Mouse (Mus musculus): ENCODE results near the gene Spen. TPM values are rescaled to one million over a fixed set of nuclear protein-coding genes. Genes with fewer than 3 reads are reported as not detected.
"Not testable (repeated sequence)": the region's sequence is repeated elsewhere in the genome, so short reads cannot be mapped to it uniquely, and the experiment has no call there.

Spen gene
- polyA plus RNA-seq, 1 experiment from 2014 or later: 7.5 TPM

DNA sequence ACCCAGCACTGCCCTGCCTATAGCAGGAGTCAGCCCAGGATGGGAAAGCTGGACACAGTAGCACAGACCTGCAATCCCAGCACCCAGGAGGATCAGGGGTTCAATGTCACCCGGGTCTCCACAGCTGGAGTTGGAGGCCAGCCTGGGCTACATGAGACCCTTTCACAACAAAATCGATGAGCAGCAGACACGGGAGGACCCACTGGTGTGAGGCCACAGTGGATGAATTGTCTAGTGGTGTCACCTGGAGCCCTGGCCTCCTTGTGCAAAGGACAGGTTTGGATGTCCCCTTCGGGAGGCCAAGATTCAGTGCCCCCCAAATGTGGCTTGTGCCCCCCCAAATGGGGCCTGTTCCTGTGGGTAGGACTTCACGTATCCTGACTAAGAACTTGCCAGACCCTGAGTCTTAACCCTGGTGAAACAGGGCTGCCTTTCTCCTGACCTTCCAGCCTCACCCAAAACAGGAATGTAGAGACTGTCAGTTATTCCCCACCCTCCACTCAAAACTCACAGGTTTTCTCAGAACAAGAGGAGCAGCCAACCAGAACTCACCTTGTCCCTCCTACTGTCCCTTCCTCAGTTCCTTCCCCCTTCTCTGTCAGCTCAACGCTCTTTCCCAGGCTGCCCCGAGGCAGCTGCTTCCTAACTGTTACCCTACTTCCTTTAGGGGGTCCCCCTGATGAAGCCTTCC, 34.4 kb upstream of the Spen start:
- 73% methylated on average over 7 of the region's 7 CpGs for WGBS (ENCODE audit: insufficient replicate concordance)
- peaks cover 8% of the 10 kb centered on the region for H3K4me1 ChIP-seq (ENCODE audit: control insufficient read depth, insufficient read depth, low read length)
- ATAC-seq (replicated peaks; ENCODE audit: insufficient number of reproducible peaks, low FRiP score, low TSS enrichment): no peak

DNA sequence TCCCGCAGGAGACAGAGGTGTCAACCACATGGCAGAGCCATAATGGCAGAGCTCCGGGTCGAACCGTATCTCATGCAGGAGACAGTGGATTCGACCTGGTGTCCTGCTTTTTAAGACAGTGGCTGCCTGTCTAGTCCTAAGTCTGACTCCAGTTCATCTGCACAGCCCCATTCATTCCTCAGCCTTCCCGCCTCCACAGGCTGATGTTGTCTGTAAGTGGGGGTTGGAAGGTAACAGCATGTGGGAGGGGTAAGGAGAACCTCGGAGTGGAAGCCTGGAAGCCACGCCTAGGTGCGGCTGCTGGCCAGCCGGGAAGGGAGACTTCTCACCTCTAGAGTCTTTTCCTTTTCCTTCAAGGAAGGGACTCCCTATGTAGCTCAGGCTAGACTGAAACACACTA, 33.5 kb upstream of the Spen start:
- H3K4me1 ChIP-seq (ENCODE audit: control insufficient read depth, insufficient read depth, low read length): peaks cover 8% of the 10 kb centered on the region
- H3K4me3 ChIP-seq (ENCODE audit: low read depth, low read length): no peak overlapping the region
- H3K27ac ChIP-seq (ENCODE audit: low read depth, low read length): no peak overlapping the region
- H3K9ac ChIP-seq (ENCODE audit: low read depth, low read length): no peak overlapping the region
- no peaks in the 10 kb centered on the region for H3K9me3 ChIP-seq (replicated peaks; ENCODE audit: control insufficient read depth, low read length)
- H3K36me3 ChIP-seq (ENCODE audit: control insufficient read depth, insufficient read depth, low read length): peaks cover 4% of the 10 kb centered on the region
- H3K4me2 ChIP-seq: no peak overlapping the region
- no peak for ATAC-seq (replicated peaks; ENCODE audit: insufficient number of reproducible peaks, low FRiP score, low TSS enrichment)
- H3K27me3 ChIP-seq (ENCODE audit: control insufficient read depth, insufficient read depth, low read length): no peaks in the 10 kb centered on the region
- WGBS (ENCODE audit: insufficient replicate concordance): 61% methylated on average over 10 of the region's 10 CpGs

More for the DNA sequence above, 34.4 kb upstream of the Spen start:
- Histone ChIP-seq H3K4me2 (no peak overlapping the region), H3K36me3 (ENCODE audit: control insufficient read depth, insufficient read depth, low read length) (peaks cover 12% of the 10 kb centered on the region), H3K4me3 (ENCODE audit: low read depth, low read length) (no peak overlapping the region), H3K9ac (ENCODE audit: low read depth, low read length) (no peak overlapping the region), H3K9me3 (replicated peaks; ENCODE audit: control insufficient read depth, low read length) (no peaks in the 10 kb centered on the region), H3K27me3 (ENCODE audit: control insufficient read depth, insufficient read depth, low read length) (no peaks in the 10 kb centered on the region), H3K27ac (ENCODE audit: low read depth, low read length) (no peak overlapping the region)

DNA sequence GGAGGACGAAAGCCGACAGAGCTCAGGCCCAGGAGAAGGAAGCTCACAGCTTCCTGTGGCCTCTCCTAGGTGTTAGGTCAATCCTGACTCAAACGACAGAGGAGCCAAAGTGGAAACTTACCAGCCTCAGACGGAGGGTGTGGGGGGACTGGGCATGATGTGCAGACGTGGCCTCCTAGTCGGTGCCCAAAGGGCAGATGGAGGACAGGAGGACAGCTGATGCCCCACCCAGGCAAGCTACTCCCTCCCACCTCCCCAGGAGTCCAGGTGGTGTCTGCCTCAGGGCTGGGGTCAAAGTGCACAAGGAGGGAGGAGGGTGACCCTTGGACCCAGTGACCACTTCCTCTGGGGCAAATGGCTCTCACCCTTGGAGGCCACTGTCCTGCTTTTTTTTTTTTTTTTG, 32.9 kb upstream of the Spen start:
- Histone ChIP-seq H3K4me3 (ENCODE audit: low read depth, low read length) (no peak overlapping the region), H3K9me3 (replicated peaks; ENCODE audit: control insufficient read depth, low read length) (no peaks in the 10 kb centered on the region), H3K27me3 (ENCODE audit: control insufficient read depth, insufficient read depth, low read length) (no peaks in the 10 kb centered on the region), H3K36me3 (ENCODE audit: control insufficient read depth, insufficient read depth, low read length) (no peaks in the 10 kb centered on the region), H3K27ac (ENCODE audit: low read depth, low read length) (no peak overlapping the region), H3K4me1 (ENCODE audit: control insufficient read depth, insufficient read depth, low read length) (peaks cover 8% of the 10 kb centered on the region), H3K4me2 (no peak overlapping the region), H3K9ac (ENCODE audit: low read depth, low read length) (no peak overlapping the region)
- 45% methylated on average over 6 of the region's 6 CpGs for WGBS (ENCODE audit: insufficient replicate concordance)
- no peak for ATAC-seq (replicated peaks; ENCODE audit: insufficient number of reproducible peaks, low FRiP score, low TSS enrichment)

DNA sequence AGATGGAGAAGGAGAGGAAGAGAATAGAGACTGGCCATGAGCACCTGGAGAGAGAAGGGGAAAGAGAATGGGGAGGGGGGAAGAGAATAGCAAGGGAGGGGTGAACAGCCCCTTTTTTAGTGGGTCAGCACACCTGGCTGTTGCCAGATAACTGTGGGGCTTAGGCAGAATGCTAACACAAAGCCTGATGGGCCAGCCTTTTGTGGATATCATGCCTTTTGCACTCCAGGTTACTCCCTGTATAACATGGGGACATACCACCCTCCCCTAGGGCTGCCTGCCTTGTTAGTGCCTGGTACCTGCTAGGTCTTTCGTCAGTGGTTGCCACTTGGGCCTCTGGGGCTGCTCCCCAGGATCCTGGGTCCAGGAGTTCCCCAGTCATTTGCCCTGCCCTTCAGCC, 32.4 kb upstream of the Spen start:
- ATAC-seq (replicated peaks; ENCODE audit: insufficient number of reproducible peaks, low FRiP score, low TSS enrichment): no peak
- no peaks in the 10 kb centered on the region for H3K36me3 ChIP-seq (ENCODE audit: control insufficient read depth, insufficient read depth, low read length)
- H3K9ac ChIP-seq (ENCODE audit: low read depth, low read length): no peak overlapping the region
- no peak overlapping the region for H3K4me2 ChIP-seq
- 80% methylated on average over 1 of the region's 1 CpGs for WGBS (ENCODE audit: insufficient replicate concordance)
- no peaks in the 10 kb centered on the region for H3K27me3 ChIP-seq (ENCODE audit: control insufficient read depth, insufficient read depth, low read length)
- H3K27ac ChIP-seq (ENCODE audit: low read depth, low read length): no peak overlapping the region
- H3K4me3 ChIP-seq (ENCODE audit: low read depth, low read length): no peak overlapping the region
- H3K9me3 ChIP-seq (replicated peaks; ENCODE audit: control insufficient read depth, low read length): no peaks in the 10 kb centered on the region
- peaks cover 8% of the 10 kb centered on the region for H3K4me1 ChIP-seq (ENCODE audit: control insufficient read depth, insufficient read depth, low read length)

DNA sequence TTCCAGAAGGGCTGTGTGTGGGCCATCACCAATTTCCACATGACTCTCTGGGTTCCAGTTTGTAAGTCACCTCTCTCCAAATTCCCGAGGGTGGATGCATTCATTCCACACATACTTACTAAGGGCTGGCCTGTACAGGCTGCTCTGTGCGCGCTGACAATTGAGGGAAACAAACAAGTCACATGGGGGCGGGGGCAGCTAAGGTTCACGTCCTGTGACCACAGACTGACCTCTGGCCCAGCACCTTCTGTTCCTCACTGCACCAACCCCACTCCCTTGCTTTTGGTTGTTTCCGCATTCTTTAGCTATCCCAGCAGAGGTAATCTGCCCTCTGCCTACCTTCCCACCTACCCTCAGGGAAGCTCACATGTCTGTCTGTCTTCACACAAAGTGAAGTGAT, 31.6 kb upstream of the Spen start:
- Histone ChIP-seq H3K4me2 (no peak overlapping the region), H3K27ac (ENCODE audit: low read depth, low read length) (no peak overlapping the region), H3K36me3 (ENCODE audit: control insufficient read depth, insufficient read depth, low read length) (no peaks in the 10 kb centered on the region), H3K9ac (ENCODE audit: low read depth, low read length) (no peak overlapping the region), H3K27me3 (ENCODE audit: control insufficient read depth, insufficient read depth, low read length) (no peaks in the 10 kb centered on the region), H3K9me3 (replicated peaks; ENCODE audit: control insufficient read depth, low read length) (no peaks in the 10 kb centered on the region), H3K4me1 (ENCODE audit: control insufficient read depth, insufficient read depth, low read length) (peaks cover 6% of the 10 kb centered on the region), H3K4me3 (ENCODE audit: low read depth, low read length) (no peak overlapping the region)
- 50% methylated on average over 6 of the region's 6 CpGs for WGBS (ENCODE audit: insufficient replicate concordance)
- no peak for ATAC-seq (replicated peaks; ENCODE audit: insufficient number of reproducible peaks, low FRiP score, low TSS enrichment)

DNA sequence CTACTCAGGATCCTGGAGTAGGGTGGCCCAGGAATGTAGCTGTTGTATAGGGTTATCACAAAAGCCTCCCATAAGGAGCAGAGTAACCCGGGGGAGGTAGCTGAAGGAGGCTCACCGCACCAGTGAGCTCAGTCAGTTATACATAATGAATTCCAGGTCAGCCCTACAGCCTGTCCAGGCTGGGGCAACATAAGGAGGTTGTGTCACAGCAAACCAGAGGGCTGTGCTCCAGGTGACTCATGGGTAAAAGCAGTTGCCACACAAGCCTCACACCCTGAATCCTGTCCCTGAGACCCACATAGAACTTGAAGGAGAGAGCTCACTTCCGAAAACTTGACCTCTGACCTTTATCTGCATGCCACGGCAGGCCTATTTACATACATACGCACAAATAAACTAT, 30.6 kb upstream of the Spen start:
- Histone ChIP-seq H3K9me3 (replicated peaks; ENCODE audit: control insufficient read depth, low read length) (no peaks in the 10 kb centered on the region), H3K4me3 (ENCODE audit: low read depth, low read length) (no peak overlapping the region), H3K36me3 (ENCODE audit: control insufficient read depth, insufficient read depth, low read length) (no peaks in the 10 kb centered on the region), H3K4me1 (ENCODE audit: control insufficient read depth, insufficient read depth, low read length) (peaks cover 4% of the 10 kb centered on the region), H3K4me2 (no peak overlapping the region), H3K9ac (ENCODE audit: low read depth, low read length) (no peak overlapping the region), H3K27me3 (ENCODE audit: control insufficient read depth, insufficient read depth, low read length) (no peaks in the 10 kb centered on the region), H3K27ac (ENCODE audit: low read depth, low read length) (no peak overlapping the region)
- WGBS (ENCODE audit: insufficient replicate concordance): 88% methylated on average over 5 of the region's 5 CpGs
- no peak for ATAC-seq (replicated peaks; ENCODE audit: insufficient number of reproducible peaks, low FRiP score, low TSS enrichment)

DNA sequence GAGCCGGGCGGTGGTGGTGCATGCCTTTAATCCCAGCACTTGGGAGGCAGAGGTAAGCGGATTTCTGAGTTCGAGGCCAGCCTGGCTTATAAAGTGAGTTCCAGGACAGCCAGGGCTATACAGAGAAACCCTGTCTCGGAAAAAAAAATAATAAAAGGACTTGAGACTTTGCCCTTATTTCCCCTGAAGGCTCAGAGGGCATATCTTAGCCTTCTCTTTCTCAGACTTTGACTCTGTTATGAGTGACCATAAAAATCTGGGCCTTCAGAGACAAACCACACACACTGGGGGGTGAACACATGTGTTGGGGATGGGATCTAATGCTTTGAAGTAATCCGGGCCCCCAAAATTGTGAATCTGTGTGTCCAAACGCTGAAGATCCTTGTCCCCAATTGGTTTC, 28.8 kb upstream of the Spen start:
- H3K27ac ChIP-seq (ENCODE audit: low read depth, low read length); H3K4me2 ChIP-seq; H3K27me3 ChIP-seq (ENCODE audit: control insufficient read depth, insufficient read depth, low read length); ATAC-seq (replicated peaks; ENCODE audit: insufficient number of reproducible peaks, low FRiP score, low TSS enrichment); H3K9me3 ChIP-seq (replicated peaks; ENCODE audit: control insufficient read depth, low read length); H3K4me3 ChIP-seq (ENCODE audit: low read depth, low read length); H3K9ac ChIP-seq (ENCODE audit: low read depth, low read length); H3K36me3 ChIP-seq (ENCODE audit: control insufficient read depth, insufficient read depth, low read length); H3K4me1 ChIP-seq (ENCODE audit: control insufficient read depth, insufficient read depth, low read length): not testable (repeated sequence)
- 87% methylated on average over 7 of the region's 7 CpGs for WGBS (ENCODE audit: insufficient replicate concordance)

DNA sequence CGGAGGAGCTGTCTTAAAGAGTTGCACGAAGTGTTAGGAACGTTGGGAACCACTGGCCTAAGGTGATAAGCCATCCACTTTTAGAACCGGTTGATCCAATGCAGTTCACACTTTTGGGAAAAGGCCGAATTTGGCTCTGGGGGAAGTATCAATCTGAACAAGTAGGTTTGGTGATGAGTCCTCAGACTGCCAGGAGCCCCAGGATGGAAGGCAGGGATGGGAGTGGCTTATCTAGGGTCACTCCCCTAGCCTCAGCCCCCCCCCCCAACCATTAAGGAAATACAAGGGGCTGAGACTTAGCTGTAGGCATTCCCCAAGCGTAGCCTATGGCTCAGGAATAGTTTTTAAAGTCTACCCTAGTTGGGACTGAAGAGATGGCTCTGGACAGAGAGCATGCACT, 27.8 kb upstream of the Spen start:
- no peak overlapping the region for H3K4me2 ChIP-seq
- H3K9me3 ChIP-seq (replicated peaks; ENCODE audit: control insufficient read depth, low read length): no peaks in the 10 kb centered on the region
- 77% methylated on average over 6 of the region's 6 CpGs for WGBS (ENCODE audit: insufficient replicate concordance)
- no peak overlapping the region for H3K9ac ChIP-seq (ENCODE audit: low read depth, low read length)
- H3K36me3 ChIP-seq (ENCODE audit: control insufficient read depth, insufficient read depth, low read length): no peaks in the 10 kb centered on the region
- no peak for ATAC-seq (replicated peaks; ENCODE audit: insufficient number of reproducible peaks, low FRiP score, low TSS enrichment)
- H3K4me1 ChIP-seq (ENCODE audit: control insufficient read depth, insufficient read depth, low read length): peaks cover 4% of the 10 kb centered on the region
- no peak overlapping the region for H3K4me3 ChIP-seq (ENCODE audit: low read depth, low read length)
- no peak overlapping the region for H3K27ac ChIP-seq (ENCODE audit: low read depth, low read length)
- no peaks in the 10 kb centered on the region for H3K27me3 ChIP-seq (ENCODE audit: control insufficient read depth, insufficient read depth, low read length)

DNA sequence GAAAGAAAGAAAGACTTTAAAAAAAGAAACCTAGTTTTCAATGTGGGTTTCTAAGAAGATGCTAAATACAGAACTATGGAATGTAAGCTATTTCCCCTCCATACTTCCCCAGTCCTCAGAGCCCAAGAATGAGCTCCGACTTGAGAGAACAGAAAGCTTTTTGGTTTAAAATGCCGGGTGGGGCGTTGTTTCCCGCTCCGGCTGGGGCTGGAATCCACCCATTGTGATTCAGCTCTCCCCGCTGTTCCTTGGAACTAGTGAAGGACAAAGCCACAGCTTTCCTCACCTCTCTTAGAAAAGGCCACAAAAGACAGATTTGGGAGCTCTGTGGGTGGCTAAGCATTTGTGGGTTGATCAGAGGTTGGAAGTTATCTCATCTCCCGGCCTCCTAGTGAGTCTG, 26.9 kb upstream of the Spen start:
- 53% methylated on average over 7 of the region's 7 CpGs for WGBS (ENCODE audit: insufficient replicate concordance)
- no peak for ATAC-seq (replicated peaks; ENCODE audit: insufficient number of reproducible peaks, low FRiP score, low TSS enrichment)
- no peaks in the 10 kb centered on the region for H3K9me3 ChIP-seq (replicated peaks; ENCODE audit: control insufficient read depth, low read length)
- H3K9ac ChIP-seq (ENCODE audit: low read depth, low read length): no peak overlapping the region
- no peaks in the 10 kb centered on the region for H3K36me3 ChIP-seq (ENCODE audit: control insufficient read depth, insufficient read depth, low read length)
- H3K4me1 ChIP-seq (ENCODE audit: control insufficient read depth, insufficient read depth, low read length): peaks cover 4% of the 10 kb centered on the region
- H3K4me3 ChIP-seq (ENCODE audit: low read depth, low read length): no peak overlapping the region
- no peaks in the 10 kb centered on the region for H3K27me3 ChIP-seq (ENCODE audit: control insufficient read depth, insufficient read depth, low read length)
- no peak overlapping the region for H3K27ac ChIP-seq (ENCODE audit: low read depth, low read length)
- no peak overlapping the region for H3K4me2 ChIP-seq

Measured in heart, embryonic 11.5 days (tissue).